Mouse (Mus musculus) CH12.LX (cell line): Measurements from ENCODE around the gene Zfp688. TPM values are rescaled to one million over a fixed set of nuclear protein-coding genes. Genes with fewer than 3 reads are reported as not detected.

Source experiments
- DNase-seq: peaks from one replicate; pipeline ENCODE4 v3.0.0-alpha.2; 2013; ENCODE audit errors: extremely low read depth
- H3K27ac ChIP-seq: 2 replicates; pipeline ENCODE4 v1.5.1; 2012; ENCODE audit warnings: low read depth, mild to moderate bottlenecking, control low read depth, moderate library complexity; ENCODE audit not compliant: insufficient read depth
- H3K27me3 ChIP-seq: replicated peaks from 2 replicates; pipeline ENCODE3; 2012; ENCODE audit warnings: inconsistent platforms
- H3K36me3 ChIP-seq, 2 experiments: replicated peaks in 1 of 2; 2 replicates each; pipeline versions ENCODE3 to v1.6.1; 2012; ENCODE audit warnings: inconsistent platforms in 1 of 2, low read length in 1 of 2, mild to moderate bottlenecking in 1 of 2, mixed read lengths in 1 of 2, moderate library complexity in 1 of 2; ENCODE audit not compliant: control insufficient read depth in 1 of 2, insufficient read depth in 1 of 2
- H3K4me1 ChIP-seq, 2 experiments: 2 replicates each; pipeline ENCODE4 v1.6.1; 2012; ENCODE audit warnings: inconsistent platforms in 1 of 2, moderate library complexity in 1 of 2; ENCODE audit not compliant: insufficient read depth in 2 of 2, control insufficient read depth in 1 of 2
- H3K4me2 ChIP-seq: 2 replicates; pipeline ENCODE4 v1.6.1; 2012; ENCODE audit warnings: low read depth, mild to moderate bottlenecking, control low read depth; ENCODE audit not compliant: poor library complexity, insufficient read depth, severe bottlenecking
- H3K4me3 ChIP-seq, 3 experiments: fragments of 150-350 bp in 1 of 3; sonication (generic) in 1 of 3; replicated peaks in 1 of 3; 2 replicates each; pipeline versions ENCODE3 to v1.5.1; 2011 to 2012; ENCODE audit warnings: low read depth in 2 of 3, low read length in 2 of 3, mild to moderate bottlenecking in 2 of 3, moderate library complexity in 2 of 3, control low read depth in 1 of 3, improper control_type of control experiment in 1 of 3, inconsistent platforms in 1 of 3, mixed read lengths in 1 of 3; ENCODE audit not compliant: poor library complexity in 1 of 3
- H3K79me2 ChIP-seq: replicated peaks from 2 replicates; pipeline ENCODE4 v1.6.1; 2012; ENCODE audit warnings: mild to moderate bottlenecking, moderate library complexity; ENCODE audit not compliant: control insufficient read depth, poor library complexity, insufficient read depth, severe bottlenecking; ENCODE audit errors: extremely low read depth
- H3K9ac ChIP-seq: 2 replicates; pipeline ENCODE4 v1.6.1; 2012; ENCODE audit warnings: low read depth, mild to moderate bottlenecking, control low read depth, moderate library complexity; ENCODE audit not compliant: insufficient read depth
- H3K9me3 ChIP-seq: replicated peaks from 2 replicates; pipeline ENCODE3; 2012; ENCODE audit warnings: low read length, inconsistent platforms, mixed read lengths
- BHLHE40 ChIP-seq: IDR thresholded peaks from 2 replicates; pipeline ENCODE4 v1.6.1; 2011; ENCODE audit warnings: mild to moderate bottlenecking, low read depth, low read length, improper control_type of control experiment
- CHD1 ChIP-seq: IDR thresholded peaks from 2 replicates; pipeline ENCODE4 v1.6.1; 2012; ENCODE audit warnings: low read depth, low read length, improper control_type of control experiment, inconsistent platforms
- CHD2 ChIP-seq: IDR thresholded peaks from 2 replicates; pipeline ENCODE4 v1.6.1; 2011; ENCODE audit warnings: low read length, improper control_type of control experiment
- CTCF ChIP-seq, 2 experiments: IDR thresholded peaks in 1 of 2; conservative IDR thresholded peaks in 1 of 2; 2 replicates each; pipeline ENCODE4 v1.5.1; 2011 to 2012; ENCODE audit warnings: low read depth in 2 of 2, low read length in 2 of 2, improper control_type of control experiment in 1 of 2, inconsistent platforms in 1 of 2, mild to moderate bottlenecking in 1 of 2, moderate library complexity in 1 of 2
- ELF1 ChIP-seq: IDR thresholded peaks from 2 replicates; pipeline ENCODE4 v1.6.1; 2014; ENCODE audit warnings: low read depth, mild to moderate bottlenecking, inconsistent platforms, low read length, improper control_type of control experiment
- EP300 ChIP-seq: IDR thresholded peaks from 2 replicates; pipeline ENCODE4 v1.6.1; 2011; ENCODE audit warnings: low read length, improper control_type of control experiment
- ETS1 ChIP-seq: conservative IDR thresholded peaks from 2 replicates; pipeline ENCODE4 v1.6.1; 2012; ENCODE audit warnings: low read depth, mild to moderate bottlenecking, inconsistent platforms, low read length, improper control_type of control experiment, moderate library complexity
- GABPA ChIP-seq: IDR thresholded peaks from 2 replicates; pipeline ENCODE4 v1.6.1; 2012; ENCODE audit warnings: low read depth, low read length, improper control_type of control experiment, inconsistent platforms; ENCODE audit not compliant: insufficient replicate concordance
- HCFC1 ChIP-seq: IDR thresholded peaks from 2 replicates; pipeline ENCODE4 v1.6.1; 2012; ENCODE audit warnings: low read depth, mild to moderate bottlenecking, inconsistent platforms, low read length, improper control_type of control experiment
- IRF4 ChIP-seq: IDR thresholded peaks from 2 replicates; pipeline ENCODE4 v1.6.1; 2014; ENCODE audit warnings: low read depth, mild to moderate bottlenecking, inconsistent platforms, low read length, improper control_type of control experiment
- KAT2A ChIP-seq: IDR thresholded peaks from 2 replicates; pipeline ENCODE4 v1.6.1; 2012; ENCODE audit warnings: low read length, improper control_type of control experiment, inconsistent platforms; ENCODE audit not compliant: insufficient replicate concordance
- MAFK ChIP-seq: IDR thresholded peaks from 2 replicates; pipeline ENCODE4 v1.6.1; 2011; ENCODE audit warnings: low read length, improper control_type of control experiment; ENCODE audit not compliant: insufficient replicate concordance
- MAX ChIP-seq: IDR thresholded peaks from 2 replicates; pipeline ENCODE4 v1.6.1; 2011; ENCODE audit warnings: low read length, improper control_type of control experiment
- MAZ ChIP-seq: IDR thresholded peaks from 2 replicates; pipeline ENCODE4 v1.6.1; 2012; ENCODE audit warnings: low read depth, mild to moderate bottlenecking, inconsistent platforms, low read length, improper control_type of control experiment, moderate library complexity
- MXI1 ChIP-seq: IDR thresholded peaks from 2 replicates; pipeline ENCODE4 v1.6.1; 2011; ENCODE audit warnings: mild to moderate bottlenecking, low read depth, low read length, improper control_type of control experiment
- NELFE ChIP-seq: IDR thresholded peaks from 2 replicates; pipeline ENCODE4 v1.6.1; 2011; ENCODE audit warnings: low read depth, low read length, improper control_type of control experiment
- NRF1 ChIP-seq: IDR thresholded peaks from 2 replicates; pipeline ENCODE4 v1.6.1; 2014; ENCODE audit warnings: low read depth, mild to moderate bottlenecking, inconsistent platforms, low read length, improper control_type of control experiment, moderate library complexity
- PAX5 ChIP-seq: IDR thresholded peaks from 2 replicates; pipeline ENCODE4 v1.6.1; 2012; ENCODE audit warnings: low read length, inconsistent platforms, mixed read lengths
- POLR2A ChIP-seq: IDR thresholded peaks from 2 replicates; pipeline ENCODE4 v1.6.1; 2011; ENCODE audit warnings: low read depth, mild to moderate bottlenecking, improper control_type of control experiment, low read length
- RAD21 ChIP-seq: IDR thresholded peaks from 2 replicates; pipeline ENCODE4 v1.6.1; 2011; ENCODE audit warnings: low read depth, mild to moderate bottlenecking, low read length, improper control_type of control experiment, moderate library complexity
- RCOR1 ChIP-seq: conservative IDR thresholded peaks from 2 replicates; pipeline ENCODE4 v1.6.1; 2012; ENCODE audit warnings: low read depth, mild to moderate bottlenecking, inconsistent platforms, low read length, improper control_type of control experiment
- SIN3A ChIP-seq: IDR thresholded peaks from 2 replicates; pipeline ENCODE4 v1.6.1; 2012; ENCODE audit warnings: low read length, improper control_type of control experiment, inconsistent platforms
- SMC3 ChIP-seq: IDR thresholded peaks from 2 replicates; pipeline ENCODE4 v1.6.1; 2011; ENCODE audit warnings: low read depth, low read length, improper control_type of control experiment
- TBP ChIP-seq: conservative IDR thresholded peaks from 2 replicates; pipeline ENCODE4 v1.6.1; 2011; ENCODE audit warnings: low read depth, low read length, improper control_type of control experiment
- TCF12 ChIP-seq: IDR thresholded peaks from 2 replicates; pipeline ENCODE4 v1.6.1; 2014; ENCODE audit warnings: low read depth, mild to moderate bottlenecking, inconsistent platforms, low read length, improper control_type of control experiment
- UBTF ChIP-seq: IDR thresholded peaks from 2 replicates; pipeline ENCODE4 v1.6.1; 2012; ENCODE audit warnings: low read depth, mild to moderate bottlenecking, inconsistent platforms, low read length, improper control_type of control experiment, moderate library complexity
- USF1 ChIP-seq: IDR thresholded peaks from 2 replicates; pipeline ENCODE4 v1.6.1; 2014; ENCODE audit warnings: low read depth, mild to moderate bottlenecking, inconsistent platforms, low read length, improper control_type of control experiment
- ZKSCAN1 ChIP-seq: IDR thresholded peaks from 2 replicates; pipeline ENCODE4 v1.6.1; 2012; ENCODE audit warnings: low read depth, inconsistent platforms, low read length, improper control_type of control experiment, borderline replicate concordance
- ZNF384 ChIP-seq: IDR thresholded peaks from 2 replicates; pipeline ENCODE4 v1.6.1; 2012; ENCODE audit warnings: low read depth, low read length, improper control_type of control experiment, inconsistent platforms
- dilution Hi-C: fragments of 300-500 bp; cut with MboI; formaldehyde crosslinking; loops from 2 replicates; pipeline ENCODE4 v1.14.3; 2020; ENCODE audit warnings: low sequenced_read_pairs; ENCODE audit not compliant: extremely low pct_unique_long_range_greater_than_20kb, extremely low pct_ligation_motif_present
- in situ Hi-C: fragments of 300-500 bp; cut with MboI; formaldehyde crosslinking; loops from 3 replicates; pipeline ENCODE4 v1.14.3; 2019; ENCODE audit warnings: low sequenced_read_pairs, low pct_ligation_motif_present, low pct_unique_long_range_greater_than_20kb, mixed read lengths
- polyA plus RNA-seq: library from polyadenylated mRNA; unstranded; fragments of >175 nt; gene quantifications from 2 replicates; pipeline ENCODE4 v1.2.1, GENCODE M21; 2012; ENCODE audit warnings: low read depth; ENCODE audit not compliant: insufficient read length
- total RNA-seq, 2 experiments: library from RNA; depleted of rRNA; stranded (reverse); fragments of 300-350 nt in 1 of 2; fragments of >200 nt in 1 of 2; gene quantifications; 2 replicates each; pipeline ENCODE4 v1.2.3; 2012 to 2014

Gene Zfp688
- total and polyA plus RNA-seq, 3 experiments: 12.4 to 21.3 (median 18.7) TPM

DNA sequence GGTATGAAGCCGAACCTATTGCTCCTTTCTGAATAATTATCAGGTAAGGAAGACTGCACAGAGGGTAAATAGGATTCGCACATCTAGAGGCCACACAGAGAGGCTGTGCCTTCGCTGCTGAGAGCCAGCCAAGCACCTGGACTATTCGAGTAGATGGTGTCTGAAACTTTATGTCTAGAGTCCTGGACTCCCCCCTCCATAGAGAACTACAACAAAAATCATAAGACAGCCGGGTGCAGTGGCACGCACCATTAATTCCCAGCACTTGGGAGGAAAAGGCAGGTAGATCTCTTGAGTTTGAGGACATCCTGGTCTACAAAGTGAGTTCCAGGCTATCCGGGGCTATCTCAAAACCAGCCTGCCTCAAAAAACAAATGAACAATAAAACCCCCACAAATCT, 28.1 kb upstream of the Zfp688 start:
- TF ChIP-seq MAZ (no peak), EP300 (no peak), MAX (no peak), NRF1 (no peak), POLR2A (no peak), CTCF (conservative IDR thresholded peaks at IDR 0.05 in 1 of 2, IDR thresholded peaks at IDR 0.05 in 1 of 2; ENCODE audit: low read depth in 2 of 2, low read length in 2 of 2) (no peak), BHLHE40 (no peak), ETS1 (no peak), MXI1 (no peak), RAD21 (no peak), USF1 (no peak)
- H3K9me3 ChIP-seq: peaks cover 12% of the 10 kb centered on the region
- H3K4me3 ChIP-seq: peak overlapping the region; percentile 80 to 96 (median 81)
- H3K9ac ChIP-seq: peak overlapping the region; percentile 69
- dilution Hi-C loops: no loop called here
- peak overlapping the region; percentile 88 for H3K4me2 ChIP-seq
- in situ Hi-C loops: no loop called here
- peaks cover 26 to 53% of the 10 kb centered on the region in 2 experiments for H3K36me3 ChIP-seq
- no peak overlapping the region; the same call in 1 of the 2 replicates for H3K27ac ChIP-seq
- H3K79me2 ChIP-seq: peaks cover 53% of the 10 kb centered on the region
- peaks cover 19 to 36% of the 10 kb centered on the region in 2 experiments for H3K4me1 ChIP-seq
- no peaks in the 10 kb centered on the region for H3K27me3 ChIP-seq
- peak; percentile 11 for DNase-seq

GRCm38 (mm10) chr7:127448521-127449300, 26.8 kb upstream of the Zfp688 start, which contains the start of gene Zfp689:
TSS of gene Zfp689 (minus strand) at chr7:127449158.
- peak; percentile 98 for DNase-seq
- Histone ChIP-seq H3K27ac (peak within 1 kb of the TSS; percentile 60), H3K9me3 (peaks cover 8% of the 10 kb centered on the region), H3K36me3 (peaks cover 31 to 56% of the 10 kb centered on the region in 2 experiments), H3K4me3 (peak within 1 kb of the TSS; percentile 80 to 96 (median 81)), H3K4me1 (peaks cover 19 to 36% of the 10 kb centered on the region in 2 experiments), H3K27me3 (no peaks in the 10 kb centered on the region), H3K9ac (peak within 1 kb of the TSS; percentile 93), H3K79me2 (peaks cover 45% of the 10 kb centered on the region), H3K4me2 (peak within 1 kb of the TSS; percentile 88)
- in situ Hi-C loops (no loop called here), dilution Hi-C loops (no loop called here)
- TF ChIP-seq PAX5 (no peak), NELFE (peak; percentile 54; the same call in 1 of the 2 replicates), IRF4 (peak; percentile 53; the same call in 1 of the 2 replicates), USF1 (no peak), ZKSCAN1 (no peak), MAFK (no peak), GABPA (peak; percentile 68; the same call in 1 of the 2 replicates), RCOR1 (no peak), KAT2A (peak; percentile 98), UBTF (0 out of 2 replicates have a peak, but pooled peaks have one; percentile 82), TBP (peak; percentile 90; the same call in 1 of the 2 replicates), CTCF (conservative IDR thresholded peaks at IDR 0.05 in 1 of 2, IDR thresholded peaks at IDR 0.05 in 1 of 2; ENCODE audit: low read depth in 2 of 2, low read length in 2 of 2) (0 out of 4 replicates have a peak, but pooled peaks of 1 of the 2 experiments have one; percentile 0), CHD2 (peak; percentile 99), NRF1 (peak; percentile 78), TCF12 (peak; percentile 59), MAX (0 out of 2 replicates have a peak, but pooled peaks have one; percentile 55), POLR2A (peak; percentile 81), CHD1 (no peak; the same call in 1 of the 2 replicates), SMC3 (no peak), SIN3A (peak; percentile 79), HCFC1 (peak; percentile 98), MXI1 (no peak; the same call in 1 of the 2 replicates), ETS1 (no peak), ZNF384 (no peak), ELF1 (peak; percentile 32; the same call in 1 of the 2 replicates)
